ENCODE assay signal across 8 mouse cellular contexts in genomic region chrX:150956016-150956415, GRCm38 (mm10).
DNase-seq lines count a peak whose midpoint lies in the region; ATAC-seq and TF ChIP-seq lines count a peak whose summit lies in the region.

No protein-coding gene starts in this region.

- no peak for TF ChIP-seq CTCF in hindbrain, postnatal 0 days (IDR thresholded peaks at IDR 0.05; ENCODE audit: low read depth)

- 0 out of 2 replicates have a peak overlapping the region, but pooled peaks have one; percentile 13 for H3K4me3 ChIP-seq in heart, embryonic 15.5 days
- H3K4me3 ChIP-seq in embryonic facial prominence, embryonic 13.5 days = peak overlapping the region; percentile 33
- no peak overlapping the region; the same call in 1 of the 2 replicates for H3K4me3 ChIP-seq in hindbrain, postnatal 0 days (ENCODE audit: low read length)
- peak overlapping the region; percentile 21 for H3K4me3 ChIP-seq in midbrain, embryonic 14.5 days (replicated peaks; ENCODE audit: low read depth, low read length)

- no peaks in the 10 kb centered on the region for H3K36me3 ChIP-seq in heart, embryonic 15.5 days
- H3K36me3 ChIP-seq in embryonic facial prominence, embryonic 13.5 days = no peaks in the 10 kb centered on the region
- H3K36me3 ChIP-seq in hindbrain, postnatal 0 days (ENCODE audit: insufficient read depth, low read length) = no peaks in the 10 kb centered on the region
- no peaks in the 10 kb centered on the region for H3K36me3 ChIP-seq in midbrain, embryonic 14.5 days (ENCODE audit: control insufficient read depth, insufficient read depth, low read length)

- no peaks in the 10 kb centered on the region for H3K27me3 ChIP-seq in heart, embryonic 15.5 days
- H3K27me3 ChIP-seq in embryonic facial prominence, embryonic 13.5 days = no peaks in the 10 kb centered on the region; the same call in 1 of the 2 replicates
- H3K27me3 ChIP-seq in hindbrain, postnatal 0 days (ENCODE audit: insufficient read depth, low read length) = no peaks in the 10 kb centered on the region
- H3K27me3 ChIP-seq in midbrain, embryonic 14.5 days (ENCODE audit: control insufficient read depth, insufficient read depth, low read length) = no peaks in the 10 kb centered on the region

- peak overlapping the region; percentile 47 for H3K4me2 ChIP-seq in heart, embryonic 15.5 days
- peak overlapping the region; percentile 52 for H3K4me2 ChIP-seq in embryonic facial prominence, embryonic 13.5 days
- peak overlapping the region; percentile 46 for H3K4me2 ChIP-seq in hindbrain, postnatal 0 days (ENCODE audit: low read depth, low read length)
- peak overlapping the region; percentile 48 for H3K4me2 ChIP-seq in midbrain, embryonic 14.5 days (ENCODE audit: low read length)

- H3K4me1 ChIP-seq in heart, embryonic 15.5 days (replicated peaks) = no peaks in the 10 kb centered on the region
- no peaks in the 10 kb centered on the region for H3K4me1 ChIP-seq in embryonic facial prominence, embryonic 13.5 days
- H3K4me1 ChIP-seq in hindbrain, postnatal 0 days (ENCODE audit: insufficient read depth, low read length) = no peaks in the 10 kb centered on the region
- H3K4me1 ChIP-seq in midbrain, embryonic 14.5 days (ENCODE audit: control insufficient read depth, insufficient read depth, low read length) = no peaks in the 10 kb centered on the region

- DNase-seq in heart, adult 9 months (ENCODE audit: low spot score in 2 of 2) = no peak
- no peak for DNase-seq in hindbrain, postnatal 0 days (ENCODE audit: low spot score)
- peak; percentile 2 for DNase-seq in midbrain, embryonic 14.5 days
- no peak for DNase-seq in gastrocnemius, postnatal 10 days
- DNase-seq in urinary bladder, postnatal 14 days (ENCODE audit: low spot score) = no peak

- no peaks in the 10 kb centered on the region for H3K9me3 ChIP-seq in heart, embryonic 15.5 days (replicated peaks)
- H3K9me3 ChIP-seq in embryonic facial prominence, embryonic 13.5 days = no peaks in the 10 kb centered on the region
- H3K9me3 ChIP-seq in hindbrain, postnatal 0 days (ENCODE audit: low read length) = no peaks in the 10 kb centered on the region
- no peaks in the 10 kb centered on the region for H3K9me3 ChIP-seq in midbrain, embryonic 14.5 days (ENCODE audit: control insufficient read depth, low read length)

- peak overlapping the region; percentile 69 for H3K27ac ChIP-seq in heart, embryonic 15.5 days
- peak overlapping the region; percentile 80 for H3K27ac ChIP-seq in embryonic facial prominence, embryonic 13.5 days
- H3K27ac ChIP-seq in hindbrain, postnatal 0 days = peak overlapping the region; percentile 79; the same call in 1 of the 2 replicates
- peak overlapping the region; percentile 80; the same call in 1 of the 2 replicates for H3K27ac ChIP-seq in midbrain, embryonic 14.5 days (replicated peaks; ENCODE audit: low read depth, low read length)

- WGBS in heart, embryonic 15.5 days = 47% methylated on average over 1 of the region's 1 CpGs
- 47% methylated on average over 1 of the region's 1 CpGs for WGBS in embryonic facial prominence, embryonic 13.5 days
- WGBS in hindbrain, postnatal 0 days = 51% methylated on average over 1 of the region's 1 CpGs
- WGBS in midbrain, embryonic 14.5 days = 55% methylated on average over 1 of the region's 1 CpGs

- H3K9ac ChIP-seq in heart, embryonic 15.5 days = no peak overlapping the region
- no peak overlapping the region for H3K9ac ChIP-seq in embryonic facial prominence, embryonic 13.5 days
- H3K9ac ChIP-seq in hindbrain, postnatal 0 days (replicated peaks; ENCODE audit: low read length) = no peak overlapping the region
- H3K9ac ChIP-seq in midbrain, embryonic 14.5 days (replicated peaks; ENCODE audit: low read length) = no peak overlapping the region

- ATAC-seq in heart, embryonic 15.5 days (replicated peaks; ENCODE audit: insufficient number of reproducible peaks, insufficient read depth, low FRiP score, low read depth) = no peak
- ATAC-seq in embryonic facial prominence, embryonic 13.5 days (ENCODE audit: insufficient number of reproducible peaks, insufficient read depth, low FRiP score, low TSS enrichment, low read depth) = no peak
- no peak for ATAC-seq in hindbrain, postnatal 0 days
- ATAC-seq in midbrain, embryonic 14.5 days (ENCODE audit: low FRiP score, low TSS enrichment) = no peak
- no peak for ATAC-seq in cerebellum, adult (ENCODE audit: insufficient number of reproducible peaks, low FRiP score, low TSS enrichment)
